Mouse (Mus musculus) gastrocnemius, postnatal 36 days (tissue): Measurements from ENCODE around the gene Ccdc59. TPM values are rescaled to one million over a fixed set of nuclear protein-coding genes. Genes with fewer than 3 reads are reported as not detected.

Experiments used
- DNase-seq, 2 experiments: peaks; one replicate each; pipeline ENCODE4 v3.0.0; 2022
- intact Hi-C: fragments of 180-260 bp; cut with DNase I; formaldehyde crosslinking; loops from one replicate; pipeline ENCODE4 v1.15.1; 2025
- long read RNA-seq, 2 experiments: library from polyadenylated mRNA; stranded (forward); transcript quantifications; one replicate each; pipeline ENCODE4 v2.0.0; 2021
- total RNA-seq, 2 experiments: library from RNA; stranded (reverse); gene quantifications; 2 replicates each; pipeline ENCODE4 v1.2.3; 2021

Gene Ccdc59
- total RNA-seq = 1 to 10 TPM; 8.0 to 9.6 TPM
- long read RNA-seq, experiment 1, transcript Ccdc59-201 (4 exons, 1,813 nt) = major isoform, 12 of 12 reads
- long read RNA-seq, experiment 1, partial matches to known transcripts = 0 of 12 reads
- long read RNA-seq, experiment 1, other reads (novel, unspliced or antisense) = 0 of 12 reads
- long read RNA-seq, experiment 2, transcript Ccdc59-201 (4 exons, 1,813 nt) = major isoform, 25 of 26 reads
- long read RNA-seq, experiment 2, partial matches to known transcripts = 0 of 26 reads
- long read RNA-seq, experiment 2, other reads (novel, unspliced or antisense) = 1 of 26 reads

- DNase-seq = peak; percentile 94 to 95
- intact Hi-C loops = no loop called here
These were observed at the start of gene Ccdc59, which contains the start of gene Mettl25 for GRCm38 (mm10) chr10:105840928-105841888. Ccdc59 (plus strand) TSS chr10:105841067. Mettl25 (minus strand) TSS chr10:105841380.

GRCm38 (mm10) chr10:105793776-105794552 is 46.9 kb upstream of the Ccdc59 start:
- intact Hi-C loops = no loop called here
- no peak for DNase-seq

- intact Hi-C loops = no loop called here
- no peak for DNase-seq
These were observed 43.5 kb upstream of the Ccdc59 start for GRCm38 (mm10) chr10:105797250-105797924.

GRCm38 (mm10) chr10:105801147-105801546 is 39.7 kb upstream of the Ccdc59 start:
- DNase-seq = no peak
- intact Hi-C loops = no loop called here

- intact Hi-C loops = no loop called here
- DNase-seq = no peak
These were observed 38.7 kb upstream of the Ccdc59 start for GRCm38 (mm10) chr10:105802132-105802531.

- DNase-seq = no peak
- intact Hi-C loops = no loop called here
These were observed 37.4 kb upstream of the Ccdc59 start for GRCm38 (mm10) chr10:105803461-105803860.

- intact Hi-C loops = no loop called here
- no peak for DNase-seq
These were observed 34.4 kb upstream of the Ccdc59 start for GRCm38 (mm10) chr10:105806259-105807010.

GRCm38 (mm10) chr10:105834627-105835228 is 6.1 kb upstream of the Ccdc59 start:
- intact Hi-C loops = no loop called here
- DNase-seq = no peak

GRCm38 (mm10) chr10:105842574-105842973 is 1.7 kb downstream of the Ccdc59 start:
- intact Hi-C loops = no loop called here

GRCm38 (mm10) chr10:105850286-105850685 is 9.4 kb downstream of the Ccdc59 start:
- no peak for DNase-seq
- intact Hi-C loops = no loop called here

More at GRCm38 (mm10) chr10:105842574-105842973, 1.7 kb downstream of the Ccdc59 start:
- no peak for DNase-seq

- no peak for DNase-seq
- intact Hi-C loops = no loop called here
These were observed 10.3 kb downstream of the Ccdc59 start for GRCm38 (mm10) chr10:105851136-105851535.

GRCm38 (mm10) chr10:105867312-105867711 is 26.4 kb downstream of the Ccdc59 start:
- intact Hi-C loops = loop anchor here (10.0 kb wide), 1 partner anchor 717 kb away; no protein-coding TSS in a partner anchor
- DNase-seq = no peak

Other genes with a start within 250 kb of the Ccdc59 start
- gene Mettl25, start 313 bp downstream of the Ccdc59 start, total RNA-seq = 1 to 10 TPM; 2.9 to 3.3 TPM